Comparison of ENCODE assay signal across 23 mouse cellular contexts in genomic region chr7:101261941-101262546, GRCm38 (mm10). TPM values are rescaled to one million over a fixed set of nuclear protein-coding genes. Genes with fewer than 3 reads are reported as not detected.
DNase-seq lines count a peak whose midpoint lies in the region; ATAC-seq and TF ChIP-seq lines count a peak whose summit lies in the region.
"Had no signal": no experiment of that assay in that cellular context is flagged by ENCODE, and none has a peak within 500 bp of the region (broad histone marks: within the 10 kb centered on the region; RNA-seq: fewer than 3 reads in every experiment).

No protein-coding gene starts in this region.

- no peak overlapping the region for H3K4me2 ChIP-seq in midbrain, postnatal 0 days (ENCODE audit: low read depth, low read length, poor library complexity, severe bottlenecking)
- H3K4me2 ChIP-seq: forebrain, embryonic 12.5 days; heart, embryonic 11.5 days; heart, embryonic 15.5 days; hindbrain, embryonic 13.5 days had no signal

- H3K9ac ChIP-seq in midbrain, postnatal 0 days (replicated peaks; ENCODE audit: low read length, poor library complexity, severe bottlenecking): no peak overlapping the region
- H3K9ac ChIP-seq: forebrain, embryonic 12.5 days; heart, embryonic 15.5 days; hindbrain, embryonic 13.5 days had no signal

- peak; percentile 27 for DNase-seq in cerebellum, adult 9-10 months
- DNase-seq in cerebellum, adult 18-20 months: no peak
- peak; percentile 42 for DNase-seq in Muller cell, postnatal 12 days (ENCODE audit: inconsistent ontology term)
- peak; percentile 14 for DNase-seq in adipocyte (ENCODE audit: low spot score)
- no peak for DNase-seq in left cerebral cortex, postnatal 25 days (ENCODE audit: low spot score in 2 of 2)
- no peak for DNase-seq in midbrain, postnatal 0 days (ENCODE audit: low spot score)
- no peak for DNase-seq in kidney, postnatal 14 days
- DNase-seq: adrenal gland, postnatal 10 days; cerebellum, adult 11-12 months; cerebellum, postnatal 10 days; gastrocnemius, postnatal 10 days; heart, adult 18-20 months; heart, postnatal 14 days; kidney, adult 18-20 months had no signal

- no peak overlapping the region for H3K27ac ChIP-seq in midbrain, postnatal 0 days (ENCODE audit: low read depth, low read length)
- H3K27ac ChIP-seq: embryonic facial prominence, embryonic 10.5 days; forebrain, embryonic 12.5 days; heart, embryonic 15.5 days; hindbrain, embryonic 13.5 days; hindbrain, postnatal 0 days had no signal

- no peaks in the 10 kb centered on the region for H3K4me1 ChIP-seq in midbrain, postnatal 0 days (ENCODE audit: insufficient read depth, low read length)
- H3K4me1 ChIP-seq: embryonic facial prominence, embryonic 10.5 days; forebrain, embryonic 12.5 days had no signal

- intact Hi-C loops in left cerebral cortex, postnatal 25 days (cut with DNase I): no loop called here

- no peak overlapping the region for H3K4me3 ChIP-seq in midbrain, postnatal 0 days (ENCODE audit: low read depth, low read length)
- H3K4me3 ChIP-seq: embryonic facial prominence, embryonic 10.5 days; erythroblast, embryonic 14.5 days; forebrain, embryonic 12.5 days; heart, embryonic 15.5 days; hindbrain, embryonic 13.5 days had no signal

- H3K27me3 ChIP-seq in midbrain, postnatal 0 days (ENCODE audit: insufficient read depth, low read length): no peaks in the 10 kb centered on the region
- H3K27me3 ChIP-seq: forebrain, embryonic 12.5 days; heart, embryonic 15.5 days; hindbrain, embryonic 13.5 days; Patski had no signal

- no peak for ATAC-seq in midbrain, postnatal 0 days (ENCODE audit: low FRiP score)
- ATAC-seq: forebrain, embryonic 16.5 days; hindbrain, postnatal 0 days; Patski had no signal

- peaks cover 7% of the 10 kb centered on the region for H3K36me3 ChIP-seq in midbrain, postnatal 0 days (ENCODE audit: insufficient read depth, low read length)

- TF ChIP-seq CTCF in midbrain, postnatal 0 days (IDR thresholded peaks at IDR 0.05): no peak

- H3K9me3 ChIP-seq in midbrain, postnatal 0 days (ENCODE audit: low read length): no peaks in the 10 kb centered on the region
- H3K9me3 ChIP-seq: embryonic facial prominence, embryonic 10.5 days; forebrain, embryonic 12.5 days; heart, embryonic 15.5 days; hindbrain, embryonic 13.5 days had no signal

- WGBS in midbrain, postnatal 0 days: 57% methylated on average over 4 of the region's 4 CpGs

RNA-seq across cellular contexts. Expression of gene Atg16l2, which starts 40.0 kb away (rescaled TPM):
- 10 to 100 TPM; 49.9 to 59.4 TPM for total RNA-seq in left cerebral cortex, postnatal 25 days (2021)
- total RNA-seq in midbrain, postnatal 0 days (2014; rRNA removed): 17.0 and 31.5 TPM in 2 replicates
- 22.4 and 22.6 TPM in 2 replicates for polyA plus RNA-seq in midbrain, postnatal 0 days (2015; fragmentation: Nextera tagmentation; extraction: Ambion mirVana)

RNA-seq across cellular contexts. Expression of gene Stard10, which starts 54.8 kb away (rescaled TPM):
- 10 to 100 TPM; 60.4 to 66.1 TPM for total RNA-seq in left cerebral cortex, postnatal 25 days (2021)
- 21.5 and 47.7 TPM in 2 replicates for total RNA-seq in midbrain, postnatal 0 days (2014; rRNA removed)
- 11.0 and 12.1 TPM in 2 replicates for polyA plus RNA-seq in midbrain, postnatal 0 days (2015; fragmentation: Nextera tagmentation; extraction: Ambion mirVana)

Comparison
In these comparisons a context has a peak if more than half of its experiments do, and no peak if none do; other contexts are left out.
1. DNase-seq: peak in cerebellum, adult 9-10 months (single experiment), Muller cell, postnatal 12 days (single experiment) and adipocyte (single experiment); none in cerebellum, adult 18-20 months (0 of 2), left cerebral cortex, postnatal 25 days (0 of 2), midbrain, postnatal 0 days (single experiment) and kidney, postnatal 14 days (single experiment).